Mouse (Mus musculus): ENCODE data around the gene Zcwpw1. TPM values are rescaled to one million over a fixed set of nuclear protein-coding genes. Genes with fewer than 3 reads are reported as not detected.
"Not testable (repeated sequence)": the region's sequence is repeated elsewhere in the genome, so short reads cannot be mapped to it uniquely, and the experiment has no call there.

The Zcwpw1 gene
- total RNA-seq (2021) = 1 to 10 TPM; 5.4 to 6.1 TPM

DNA sequence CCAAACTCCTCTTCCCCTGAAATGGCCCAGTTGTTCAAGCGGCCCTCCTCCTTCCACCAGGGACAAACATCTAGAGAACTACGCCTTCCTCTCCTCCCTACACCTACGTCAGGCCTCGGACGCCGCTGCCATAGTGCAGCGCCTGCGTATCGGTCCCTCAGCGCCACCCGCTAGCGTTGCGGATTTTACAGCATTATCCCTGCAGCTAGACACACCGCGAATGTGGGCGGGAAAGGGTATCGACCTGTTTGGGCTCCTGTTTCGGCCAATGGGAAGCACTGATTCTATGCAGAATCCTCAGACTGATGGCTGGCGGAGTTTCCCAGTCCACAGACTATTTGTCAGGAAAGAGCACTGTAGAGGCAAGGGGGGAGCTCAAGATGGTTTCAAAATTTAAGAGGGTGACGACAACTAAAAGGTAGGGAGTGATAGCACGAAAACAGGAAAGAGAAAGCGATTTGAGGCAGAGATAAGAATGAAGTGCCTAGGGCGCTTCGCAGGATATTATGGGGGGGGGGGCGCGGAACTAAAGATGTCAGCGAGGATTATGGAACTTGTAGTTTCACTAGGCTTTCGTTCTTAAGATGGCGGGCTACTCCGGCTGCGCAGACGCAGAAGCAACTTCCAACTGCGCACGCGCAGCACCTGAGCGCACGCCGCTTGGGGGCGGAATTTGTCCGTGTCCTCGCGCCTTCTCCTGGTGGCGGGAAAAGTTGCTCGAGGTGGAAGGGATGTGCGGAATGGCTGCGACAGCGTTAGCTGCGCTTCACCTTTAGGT is at the start of gene Zcwpw1, which contains the start of gene Mepce:
Gene Zcwpw1 (plus strand): TSS at position 648 of the 778 bp plus-strand sequence.
Gene Mepce (minus strand): TSS at position 505 of the 778 bp plus-strand sequence.
- intact Hi-C loops (cut with DNase I) = no loop called here
- DNase-seq = peak; percentile 97

DNA sequence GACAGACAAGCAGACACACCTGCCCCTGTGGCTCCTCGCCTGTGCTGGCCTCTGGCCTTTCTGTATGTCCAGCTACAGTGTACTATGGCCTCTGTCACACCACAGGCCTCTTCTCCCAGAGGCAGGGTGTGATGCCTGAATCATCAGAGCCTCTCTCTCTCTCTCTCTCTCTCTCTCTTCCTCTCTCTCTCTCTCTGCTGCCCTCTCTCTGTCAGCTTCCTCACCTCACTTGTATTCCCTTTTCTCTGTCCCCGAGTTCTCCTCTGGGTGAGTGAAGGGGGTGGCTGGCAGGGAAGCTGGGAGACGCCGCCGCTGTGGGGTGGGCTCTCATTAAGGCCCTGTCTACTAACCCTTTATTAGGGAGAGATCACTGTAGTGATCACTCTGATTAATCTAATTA is 49.1 kb upstream of the Zcwpw1 start:
- no peak for DNase-seq
- intact Hi-C loops (cut with DNase I) = no loop called here

DNA sequence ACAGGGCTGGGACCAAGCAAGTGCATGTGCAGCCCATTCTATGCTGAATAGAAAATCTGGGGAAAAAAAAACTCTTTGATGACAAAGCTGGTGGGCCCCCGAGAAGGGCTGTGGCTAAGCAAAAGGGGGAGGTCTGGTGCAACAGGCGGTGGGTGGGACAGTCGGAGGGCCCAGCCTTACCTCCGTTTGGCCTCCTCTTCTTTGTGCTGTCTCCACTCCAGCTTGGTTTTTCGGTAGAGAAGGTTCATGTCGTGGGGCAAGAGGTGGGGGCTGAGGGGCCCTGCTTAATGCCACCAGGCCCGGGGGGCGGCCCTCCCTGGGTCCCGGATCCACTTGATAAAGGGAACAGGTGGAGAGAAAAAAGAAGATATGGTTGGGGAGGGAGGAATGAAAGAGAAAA is 48.1 kb upstream of the Zcwpw1 start:
- DNase-seq = no peak
- intact Hi-C loops (cut with DNase I) = no loop called here

DNA sequence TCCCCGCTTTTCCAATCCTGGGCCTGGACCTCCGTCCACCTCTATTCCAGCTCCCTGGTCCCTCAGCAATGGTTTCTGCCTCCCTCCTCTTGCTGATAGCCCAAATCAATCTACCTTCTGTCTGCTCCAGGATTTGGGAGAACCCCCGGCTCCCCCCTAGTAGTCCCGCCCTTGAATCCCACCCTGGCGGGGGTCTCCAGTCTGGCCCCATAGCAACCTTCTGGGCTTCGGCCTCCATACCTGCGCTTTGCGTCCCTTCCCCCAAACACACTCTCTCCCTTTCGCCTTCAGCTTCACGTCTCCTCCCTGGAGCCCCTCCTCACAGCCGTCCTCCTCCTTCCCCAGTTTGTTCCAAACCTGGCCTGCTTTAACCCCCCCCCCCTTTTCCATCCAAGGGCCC is 47.1 kb upstream of the Zcwpw1 start:
- intact Hi-C loops (cut with DNase I) = loop anchor here (5.0 to 10.0 kb wide), 2 partner anchors 83 to 386 kb away; partner anchors contain the start of gene Ephb4
- DNase-seq = no peak

DNA sequence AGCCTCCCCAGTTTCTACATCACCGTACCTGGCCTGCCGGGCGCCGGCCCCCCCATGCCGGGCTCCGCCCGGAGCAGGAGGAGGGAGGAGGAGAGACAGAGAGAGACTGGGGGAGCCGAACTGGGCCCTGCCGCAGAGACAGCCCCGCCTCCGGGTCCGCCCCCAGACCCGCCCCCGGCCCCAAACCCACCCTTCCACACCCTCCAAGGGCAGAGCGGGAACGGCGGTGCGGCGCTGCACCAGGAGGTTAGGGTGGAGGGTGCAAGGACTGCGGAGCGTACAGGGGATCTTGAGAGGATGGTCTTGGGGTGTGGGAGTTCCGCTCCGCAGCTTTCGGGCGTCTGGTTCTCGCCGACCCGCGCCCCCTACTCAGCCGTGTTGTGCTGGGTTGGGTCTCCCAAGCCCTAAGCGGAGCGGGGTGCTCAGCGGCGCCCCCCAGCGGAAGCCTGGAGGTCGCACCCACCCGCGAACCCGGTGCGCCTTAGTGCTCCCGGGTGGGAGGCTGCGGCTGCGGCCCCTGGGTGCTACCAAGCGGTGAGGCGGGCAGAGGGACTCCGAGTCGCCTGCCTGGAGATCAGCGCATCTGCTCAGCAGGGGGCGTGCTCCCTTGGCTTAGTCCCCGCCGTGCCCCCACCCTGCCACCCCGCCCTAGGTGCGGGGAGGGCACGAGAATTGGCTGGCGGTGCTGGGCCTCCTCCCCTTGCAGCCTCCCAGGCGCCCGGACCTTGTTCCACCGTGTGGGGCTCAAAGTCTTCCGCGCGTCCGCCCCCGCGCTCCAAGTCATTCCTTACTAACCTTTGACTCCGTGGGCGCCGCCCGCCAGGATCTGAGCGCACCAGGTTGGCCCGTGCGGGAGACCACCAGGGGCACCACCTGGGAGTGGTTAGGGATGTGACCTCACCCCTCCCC is 46.3 kb upstream of the Zcwpw1 start, which contains the start of gene Nyap1:
Gene Nyap1 (minus strand): TSS at position 585 of the 909 bp plus-strand sequence.
- DNase-seq = peak; percentile 85
- intact Hi-C loops (cut with DNase I) = loop anchor here (5.0 to 10.0 kb wide), 2 partner anchors 84 to 386 kb away; partner anchors contain the start of gene Ephb4

DNA sequence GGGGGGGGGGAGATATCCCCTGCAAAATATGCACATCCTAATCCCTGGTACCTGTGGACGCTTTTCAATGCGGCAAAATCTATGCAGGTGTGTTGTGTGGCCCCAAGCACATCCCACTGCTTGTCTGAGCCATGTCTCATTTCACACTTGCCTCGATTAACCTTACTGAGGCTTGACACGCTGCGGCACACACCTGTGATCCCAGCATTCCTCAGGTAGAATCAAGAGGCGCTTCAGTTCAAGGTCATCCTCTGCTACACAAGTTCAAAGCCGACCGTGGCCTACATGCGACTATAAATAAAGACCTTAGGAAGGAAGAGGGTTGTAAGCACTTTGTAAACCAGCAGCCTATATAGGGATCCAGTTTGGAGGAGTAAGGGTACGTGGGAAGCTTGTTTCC is 45.5 kb upstream of the Zcwpw1 start:
- no peak for DNase-seq
- intact Hi-C loops (cut with DNase I) = loop anchor here (5.0 to 10.0 kb wide), 2 partner anchors 85 to 387 kb away; partner anchors contain the start of gene Ephb4

DNA sequence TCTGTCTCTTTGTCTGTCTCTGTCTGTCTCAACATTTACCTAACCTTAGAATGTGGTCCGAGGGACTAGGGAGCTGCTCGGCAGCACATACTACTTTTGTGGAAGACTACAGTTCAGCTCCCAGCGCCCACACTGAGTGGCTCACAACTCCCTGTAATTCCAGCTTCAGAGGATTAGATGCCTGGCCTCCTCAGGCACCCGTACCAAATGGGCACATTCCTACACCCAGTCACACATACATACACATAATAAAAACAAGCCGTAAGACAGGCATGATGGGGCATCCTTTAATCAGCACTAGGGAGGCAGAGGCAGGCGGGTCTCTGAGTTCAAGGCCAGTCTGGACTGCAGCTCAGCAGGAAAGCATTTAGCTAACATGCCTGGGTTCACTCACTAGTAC is 44.8 kb upstream of the Zcwpw1 start:
- DNase-seq = no peak
- intact Hi-C loops (cut with DNase I) = loop anchor here (5.0 to 10.0 kb wide), 2 partner anchors 86 to 388 kb away; partner anchors contain the start of gene Ephb4

DNA sequence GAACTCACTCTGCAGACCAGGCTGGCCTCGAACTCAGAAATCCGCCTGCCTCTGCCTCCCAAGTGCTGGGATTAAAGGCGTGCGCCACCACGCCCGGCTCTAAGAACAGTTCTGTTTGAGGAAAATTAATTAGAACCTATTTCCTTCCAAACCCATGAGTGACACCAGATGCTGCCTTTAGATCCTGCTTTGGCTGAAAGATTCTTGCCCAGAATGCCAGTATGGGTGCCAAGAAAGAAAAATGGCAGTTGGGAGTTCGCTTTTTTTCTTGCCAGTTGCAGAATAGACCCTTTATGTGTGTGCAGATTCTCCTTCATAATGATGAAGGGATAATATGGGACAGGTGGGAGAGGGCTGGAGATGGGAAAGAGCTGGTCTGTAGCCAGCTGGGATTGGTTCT is 43.4 kb upstream of the Zcwpw1 start:
- intact Hi-C loops (cut with DNase I) = loop anchor here (5.0 to 10.0 kb wide), 2 partner anchors 87 to 389 kb away; partner anchors contain the start of gene Ephb4
- DNase-seq = no peak

DNA sequence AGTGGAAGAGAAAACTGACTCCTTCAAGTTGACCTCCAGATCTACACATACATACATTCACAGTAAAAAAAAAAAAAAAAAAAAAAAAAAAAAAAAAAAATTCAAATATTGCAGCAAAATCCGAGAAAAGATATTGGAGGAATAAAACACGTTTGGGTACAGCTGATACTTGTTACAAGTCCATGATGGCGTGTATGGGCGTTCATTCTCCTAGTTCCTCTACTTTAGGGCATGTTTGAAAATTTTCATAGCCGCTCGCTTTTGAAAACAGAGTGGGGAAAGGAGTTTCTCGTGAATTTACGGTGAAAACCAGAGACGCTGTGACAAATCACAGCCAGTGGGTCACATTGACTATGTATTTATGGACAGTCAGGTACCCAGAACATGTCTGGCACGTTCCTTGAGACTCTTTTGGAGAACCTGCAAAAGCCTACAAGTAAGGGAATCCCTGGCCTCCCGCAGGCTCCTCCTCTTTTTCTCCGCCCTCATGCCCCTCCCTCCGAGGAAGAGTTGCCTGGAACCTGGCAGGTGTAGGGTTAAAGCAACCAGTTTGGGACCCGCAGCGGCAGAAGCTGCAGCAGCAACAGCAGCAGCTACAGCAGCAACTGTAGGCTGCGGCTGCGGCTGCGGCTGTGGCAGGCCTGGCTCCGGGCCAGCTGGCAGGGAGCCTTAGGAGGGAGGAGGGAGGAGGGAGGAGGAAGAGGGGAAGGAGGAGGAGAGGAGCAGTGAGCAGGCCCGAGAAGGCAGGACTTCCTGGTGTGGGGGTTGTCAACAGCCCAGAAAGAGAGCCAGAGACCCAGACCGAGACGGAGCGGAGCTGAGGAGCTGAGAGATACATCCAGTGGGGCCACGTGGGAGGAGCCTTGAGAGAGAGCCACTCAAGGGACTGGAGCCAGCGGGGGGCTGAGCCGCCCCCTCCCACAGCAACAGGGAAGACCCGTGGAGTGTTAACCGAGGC is 42.1 kb upstream of the Zcwpw1 start, which contains the start of gene Tsc22d4:
Gene Tsc22d4 (plus strand): TSS at position 517 of the 958 bp plus-strand sequence.
- intact Hi-C loops (cut with DNase I) = loop anchor here (10.0 kb wide), 1 partner anchor 391 kb away; the partner anchor contains the start of gene Ephb4
- DNase-seq = peak; percentile 95

DNA sequence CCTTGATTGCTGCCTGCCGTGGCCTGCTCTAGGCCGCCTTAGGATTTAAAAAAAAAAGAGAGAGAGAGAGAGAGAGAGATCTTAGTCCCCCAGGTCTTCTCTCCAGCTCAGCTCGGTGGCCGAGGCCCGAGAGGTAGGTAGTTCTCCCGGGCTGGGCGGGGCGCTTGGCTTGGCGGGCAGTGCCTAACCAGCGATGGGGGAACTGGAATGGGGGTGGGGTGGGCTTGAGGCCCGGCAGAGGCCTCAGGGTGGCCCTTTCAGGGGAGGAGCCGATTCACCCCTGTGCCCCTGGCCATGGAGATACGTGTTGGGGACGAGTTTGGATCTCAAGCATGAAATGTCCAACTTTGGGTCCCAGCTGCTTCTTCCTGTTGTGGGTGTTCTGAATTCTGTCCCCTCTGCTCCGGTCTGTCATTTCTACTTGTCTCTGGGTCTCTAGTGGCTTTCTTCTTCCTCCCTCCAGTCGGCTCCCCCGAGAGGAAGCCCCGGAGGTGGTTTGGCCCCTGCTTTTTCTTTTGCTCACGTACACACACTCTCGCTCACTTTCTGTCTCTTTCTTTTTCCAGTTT is 41.2 kb upstream of the Zcwpw1 start:
- DNase-seq = peak; percentile 70
- intact Hi-C loops (cut with DNase I) = loop anchor here (10.0 kb wide), 1 partner anchor 392 kb away; the partner anchor contains the start of gene Ephb4

DNA sequence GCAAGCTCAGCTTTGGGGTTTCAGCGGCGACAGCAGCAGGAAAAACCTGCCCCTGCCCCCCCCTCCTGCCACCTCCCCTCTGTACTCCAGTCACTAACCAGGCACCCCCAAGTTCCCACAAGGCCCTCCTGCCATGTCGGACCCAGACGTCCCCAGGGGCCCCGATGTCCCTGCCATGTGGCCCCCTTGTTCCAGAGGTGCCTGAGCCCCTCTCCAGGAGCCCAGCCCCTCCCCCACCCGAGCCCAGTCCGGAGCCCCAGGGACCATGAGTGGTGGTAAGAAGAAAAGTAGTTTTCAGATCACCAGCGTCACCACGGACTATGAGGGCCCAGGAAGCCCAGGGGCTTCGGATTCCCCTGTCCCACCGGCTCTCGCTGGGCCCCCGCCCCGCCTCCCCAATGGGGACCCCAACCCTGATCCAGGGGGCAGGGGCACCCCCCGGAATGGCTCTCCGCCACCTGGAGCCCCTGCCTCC is 40.7 kb upstream of the Zcwpw1 start:
- intact Hi-C loops (cut with DNase I) = loop anchor here (10.0 kb wide), 1 partner anchor 392 kb away; the partner anchor contains the start of gene Ephb4

DNA sequence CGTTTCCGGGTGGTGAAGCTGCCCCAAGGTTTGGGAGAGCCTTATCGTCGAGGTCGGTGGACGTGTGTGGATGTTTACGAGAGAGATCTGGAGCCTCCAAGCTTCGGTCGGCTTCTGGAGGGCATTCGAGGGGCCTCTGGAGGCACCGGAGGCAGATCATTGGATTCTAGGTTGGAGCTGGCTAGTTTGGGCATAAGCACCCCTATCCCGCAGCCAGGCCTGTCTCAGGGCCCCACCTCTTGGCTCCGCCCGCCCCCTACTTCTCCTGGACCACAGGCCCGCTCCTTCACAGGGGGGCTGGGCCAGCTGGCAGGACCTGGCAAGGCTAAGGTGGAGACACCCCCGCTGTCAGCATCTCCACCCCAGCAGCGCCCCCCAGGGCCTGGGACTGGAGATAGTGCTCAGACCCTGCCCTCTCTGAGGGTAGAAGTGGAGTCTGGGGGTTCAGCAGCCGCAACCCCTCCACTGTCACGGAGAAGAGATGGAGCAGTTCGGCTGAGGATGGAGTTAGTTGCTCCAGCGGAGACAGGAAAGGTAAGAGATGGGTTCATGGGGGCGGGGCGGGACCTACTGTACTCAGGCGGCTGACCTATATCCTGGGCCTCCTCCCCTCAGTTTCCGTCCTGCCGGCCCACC is 40.2 kb upstream of the Zcwpw1 start:
- intact Hi-C loops (cut with DNase I) = loop anchor here (10.0 kb wide), 1 partner anchor 393 kb away; the partner anchor contains the start of gene Ephb4
- DNase-seq = peak; percentile 66

More for the DNA sequence above, 40.7 kb upstream of the Zcwpw1 start:
- DNase-seq = no peak

DNA sequence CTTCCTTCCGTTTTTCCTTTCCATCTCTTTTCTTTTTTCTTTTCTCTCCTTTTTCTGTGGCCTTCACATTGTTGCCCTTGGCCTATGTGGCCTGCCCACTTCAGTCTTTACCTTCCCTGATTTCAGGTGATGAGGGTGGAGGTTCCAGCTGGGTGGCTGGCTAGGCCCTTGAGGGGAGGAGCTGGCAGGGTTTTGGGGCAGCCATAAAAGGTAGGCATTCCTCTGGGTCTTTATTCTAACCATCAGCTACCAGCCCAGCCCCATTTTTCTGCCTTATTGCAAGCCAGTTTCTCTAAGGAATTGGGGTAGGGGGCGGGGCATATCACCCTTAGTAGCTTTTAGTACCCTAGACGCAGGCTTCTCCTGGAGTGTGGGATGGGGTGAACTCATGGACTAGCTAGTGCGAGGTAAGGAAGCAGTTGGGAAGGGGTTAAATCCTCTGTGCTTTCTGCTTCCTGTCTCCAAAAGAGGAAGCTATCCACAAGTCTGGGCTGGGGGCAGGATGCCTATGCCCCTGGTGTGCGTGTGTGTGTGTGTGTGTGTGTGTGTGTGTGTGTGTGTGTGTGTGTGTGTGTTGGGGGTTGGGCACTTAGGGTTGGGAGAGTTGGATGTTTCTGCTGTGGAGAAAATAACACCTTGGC is 39.3 kb upstream of the Zcwpw1 start:
- no peak for DNase-seq
- intact Hi-C loops (cut with DNase I) = loop anchor here (10.0 kb wide), 1 partner anchor 393 kb away; the partner anchor contains the start of gene Ephb4

DNA sequence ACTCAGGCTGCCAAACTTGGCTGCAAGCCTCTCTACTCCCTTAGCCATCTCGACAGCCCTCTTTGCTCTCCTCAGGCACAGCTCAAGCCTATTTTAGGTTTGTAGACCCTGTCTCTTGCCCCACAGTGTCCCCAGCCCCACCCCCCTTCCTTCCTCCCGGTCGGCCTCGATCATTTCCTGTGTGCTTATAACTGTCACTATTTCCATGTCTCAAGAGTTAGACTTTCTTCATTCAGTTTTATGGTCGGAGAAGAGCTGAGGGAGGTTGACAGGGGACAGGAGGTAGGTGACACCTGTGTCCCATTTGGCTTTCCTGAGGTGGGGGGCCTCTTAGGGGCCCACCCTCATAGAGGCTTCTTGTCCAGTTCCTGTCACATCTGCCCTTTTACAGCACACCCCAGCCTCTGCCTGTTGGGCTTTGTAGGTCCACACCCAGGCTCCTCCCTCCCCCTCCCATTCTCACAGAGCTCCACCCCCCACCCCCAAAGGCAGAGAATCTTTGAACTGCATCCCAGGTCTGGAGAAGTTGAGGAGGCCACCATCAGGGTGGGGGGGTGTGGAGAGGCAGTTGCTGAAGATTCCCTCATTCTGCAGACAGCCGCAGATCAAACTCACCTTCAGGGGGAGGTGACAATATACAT is 38.3 kb upstream of the Zcwpw1 start:
- no peak for DNase-seq
- intact Hi-C loops (cut with DNase I) = loop anchor here (10.0 kb wide), 1 partner anchor 395 kb away; the partner anchor contains the start of gene Ephb4

DNA sequence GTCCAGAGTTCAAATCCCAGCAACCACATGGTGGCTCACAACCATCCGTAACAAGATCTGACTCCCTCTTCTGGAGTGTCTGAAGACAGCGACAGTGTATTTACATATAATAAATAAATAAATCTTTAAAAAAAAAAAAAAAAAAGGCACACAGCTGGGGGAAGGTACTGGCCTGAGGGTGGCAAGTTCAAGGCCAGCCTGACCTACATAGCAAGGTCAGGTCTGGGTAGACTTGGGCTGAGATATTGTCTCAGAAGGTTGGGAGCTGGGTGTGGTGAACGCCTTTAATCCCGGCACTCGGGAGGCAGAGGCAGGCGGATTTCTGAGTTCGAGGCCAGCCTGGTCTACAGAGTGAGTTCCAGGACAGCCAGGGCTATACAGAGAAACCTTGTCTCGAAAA is 37.4 kb upstream of the Zcwpw1 start:
- DNase-seq; intact Hi-C loops (cut with DNase I): not testable (repeated sequence)

DNA sequence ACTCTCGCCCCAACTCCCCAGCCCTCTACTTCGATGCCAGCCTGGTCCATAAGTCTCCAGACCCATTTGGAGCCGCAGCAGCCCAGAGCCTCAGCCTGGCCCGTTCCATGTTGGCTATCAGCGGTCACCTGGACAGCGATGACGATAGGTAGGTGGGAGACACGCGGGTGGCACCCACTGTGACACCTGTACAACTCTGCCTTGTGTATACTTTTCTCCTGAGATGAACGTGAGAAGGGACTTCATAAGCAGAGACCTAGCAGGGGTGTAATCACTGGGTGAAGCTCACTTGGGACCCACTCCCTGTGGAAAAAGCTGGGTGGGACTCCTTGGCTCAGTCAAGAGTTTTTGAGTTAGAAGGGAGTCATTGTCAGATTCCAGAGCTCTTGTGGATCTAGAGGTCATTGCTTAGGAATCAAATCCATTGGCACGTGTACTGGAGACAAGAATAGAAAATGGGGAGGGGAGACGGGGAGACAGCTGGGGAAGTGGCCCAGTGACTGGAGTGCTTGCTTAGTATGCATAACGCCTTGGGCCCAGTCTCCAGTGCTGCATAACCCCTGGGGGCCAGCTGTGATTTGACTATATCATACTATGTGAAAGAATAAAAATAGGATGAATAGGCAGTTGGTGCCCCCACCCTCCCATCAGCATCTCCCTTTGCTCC is 36.2 kb upstream of the Zcwpw1 start:
- intact Hi-C loops (cut with DNase I) = no loop called here
- DNase-seq = no peak

DNA sequence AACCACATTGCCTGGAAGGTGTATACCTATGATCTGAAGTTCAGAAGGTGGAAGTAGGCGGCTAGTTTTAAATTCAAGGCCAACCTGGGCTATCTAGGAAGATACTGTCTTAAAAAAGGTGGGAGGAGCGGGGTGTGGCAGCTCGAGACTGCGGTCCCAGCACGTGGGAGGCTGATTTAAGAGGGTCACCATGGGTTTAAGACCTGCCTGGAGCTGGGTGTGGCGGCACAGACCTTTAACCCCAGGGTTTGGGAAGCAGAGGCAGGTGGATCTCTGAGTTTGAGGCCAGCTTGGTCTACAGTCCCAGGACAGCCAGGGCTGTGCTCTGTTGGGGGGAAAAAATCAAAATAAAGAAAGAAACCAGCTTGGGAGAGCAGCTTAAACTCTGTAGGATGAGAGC is 35.6 kb upstream of the Zcwpw1 start:
- no peak for DNase-seq
- intact Hi-C loops (cut with DNase I) = no loop called here

Data from left cerebral cortex, postnatal 4 days (tissue).